Mouse (Mus musculus) hindbrain, embryonic 10.5 days (tissue): Measurements from ENCODE around the gene Gm20834. TPM values are rescaled to one million over a fixed set of nuclear protein-coding genes. Genes with fewer than 3 reads are reported as not detected.
"Not testable (repeated sequence)": the region's sequence is repeated elsewhere in the genome, so short reads cannot be mapped to it uniquely, and the experiment has no call there.

Source experiments
- DNase-seq: peaks from one replicate; pipeline ENCODE4 v3.0.0-alpha.2; 2017; ENCODE audit warnings: low spot score
- H3K27ac ChIP-seq: fragments of 300-500 bp; sonication (generic); 2 replicates; pipeline ENCODE4 v1.5.1; 2016; ENCODE audit warnings: mild to moderate bottlenecking, moderate library complexity
- H3K27me3 ChIP-seq: fragments of 300-500 bp; sonication (generic); 2 replicates; pipeline ENCODE4 v1.6.1; 2016; ENCODE audit warnings: mild to moderate bottlenecking; ENCODE audit not compliant: poor library complexity, insufficient read depth, severe bottlenecking
- H3K36me3 ChIP-seq: fragments of 300-500 bp; sonication (generic); 2 replicates; pipeline ENCODE4 v1.6.1; 2016; ENCODE audit warnings: mild to moderate bottlenecking, moderate library complexity
- H3K4me1 ChIP-seq: fragments of 300-500 bp; sonication (generic); replicated peaks from 2 replicates; pipeline ENCODE4 v1.6.1; 2016; ENCODE audit warnings: mild to moderate bottlenecking
- H3K4me3 ChIP-seq: fragments of 300-500 bp; sonication (generic); 2 replicates; pipeline ENCODE4 v1.5.1; 2016; ENCODE audit warnings: mild to moderate bottlenecking, moderate library complexity
- H3K9me3 ChIP-seq: fragments of 300-500 bp; sonication (generic); 2 replicates; pipeline ENCODE4 v1.6.1; 2016; ENCODE audit warnings: mild to moderate bottlenecking, moderate library complexity
- WGBS: fragments of 180-500 bp; shearing (Covaris S2); methylation state at CpG from one replicate; pipeline ENCODE4 v1.1.7; 2016; 5-methylcytosine and 5-hydroxymethylcytosine counted together
- polyA plus RNA-seq: library from polyadenylated mRNA; unstranded; fragments of >200 nt; fragmentation: Nextera tagmentation; extraction: Ambion mirVana; gene quantifications from 2 replicates; pipeline ENCODE4 v1.2.1, GENCODE M21; 2016

Gene Gm20834
- not detected in 2 replicates for polyA plus RNA-seq

DNA sequence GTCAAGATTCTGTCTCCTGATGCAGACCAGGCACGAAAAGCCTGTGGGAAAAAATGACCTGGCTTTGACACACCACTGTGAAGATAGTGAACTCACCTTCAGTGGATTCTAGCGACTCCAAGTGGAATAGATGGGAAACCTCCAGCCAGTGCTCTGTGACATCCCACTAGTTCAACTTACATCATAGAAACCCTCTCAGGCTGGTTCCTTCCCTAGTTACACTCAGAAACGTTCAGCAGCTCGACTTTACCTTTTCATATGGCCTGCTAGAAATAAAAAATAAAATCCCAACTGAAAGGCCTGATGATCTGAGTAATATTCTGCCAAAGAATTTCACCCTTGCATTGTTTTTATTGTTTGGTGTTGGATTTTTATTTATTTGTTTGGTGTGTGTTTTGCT is at the start of gene Gm20834:
Gene Gm20834, minus strand, starts transcription at position 101 of the 400 bp plus-strand sequence.
- H3K4me3 ChIP-seq, DNase-seq, H3K9me3 ChIP-seq, H3K36me3 ChIP-seq, H3K27me3 ChIP-seq, H3K4me1 ChIP-seq, H3K27ac ChIP-seq: not testable (repeated sequence)
- WGBS, result 62% methylated on average over 4 of the region's 4 CpGs

Other genes with a start within 250 kb of the Gm20834 start
- not detected in 2 replicates for gene Gm21310, start 177.4 kb downstream of the Gm20834 start, polyA plus RNA-seq
- not detected in 2 replicates for gene Gm28510, start 88.1 kb upstream of the Gm20834 start, polyA plus RNA-seq
- not detected in 2 replicates for gene Gm20737, start 211.5 kb upstream of the Gm20834 start, polyA plus RNA-seq
- not detected in 2 replicates for gene Gm21775, start 228.9 kb upstream of the Gm20834 start, polyA plus RNA-seq